Mouse (Mus musculus): Measurements from ENCODE around the gene Ccdc158.

Ccdc158 gene

DNA sequence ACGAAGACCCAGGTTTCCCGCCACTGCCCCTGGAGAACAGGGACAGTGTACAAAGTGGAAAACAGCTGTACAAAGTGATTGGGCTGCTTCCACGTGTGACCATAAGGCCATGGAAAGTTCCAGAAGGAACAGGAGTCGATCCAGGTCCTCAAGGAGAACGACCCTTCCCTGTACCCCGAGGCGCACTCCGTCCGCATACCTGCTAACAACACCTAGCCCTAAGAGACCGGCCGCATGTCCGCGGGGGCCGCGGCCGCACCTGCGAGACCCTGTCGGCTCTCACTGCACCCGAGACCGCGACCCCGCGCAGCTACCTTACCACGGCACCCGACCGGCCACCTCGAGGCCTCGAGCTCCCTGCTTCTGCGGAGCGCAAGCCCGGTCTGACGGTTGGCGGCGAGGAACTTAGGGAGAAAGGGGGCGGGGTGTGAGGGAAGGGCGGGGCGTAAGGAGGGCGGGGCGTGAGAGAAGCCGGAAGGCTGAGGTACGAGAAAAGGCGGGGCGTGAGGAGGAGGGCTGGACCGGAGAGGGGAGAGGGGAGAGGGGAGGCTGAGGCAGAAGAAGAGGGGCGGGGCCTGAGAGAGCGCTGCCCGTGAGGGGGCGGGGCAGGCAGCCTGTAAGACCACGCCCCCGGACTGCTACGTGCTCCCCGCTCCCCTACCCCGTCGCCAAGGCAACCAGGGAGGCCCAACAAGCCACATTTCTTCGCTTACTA is at the start of gene Ccdc158:
Gene Ccdc158 (minus strand): TSS at position 413 of the 715 bp plus-strand sequence.
- no peak for DNase-seq (ENCODE audit: low spot score)

DNA sequence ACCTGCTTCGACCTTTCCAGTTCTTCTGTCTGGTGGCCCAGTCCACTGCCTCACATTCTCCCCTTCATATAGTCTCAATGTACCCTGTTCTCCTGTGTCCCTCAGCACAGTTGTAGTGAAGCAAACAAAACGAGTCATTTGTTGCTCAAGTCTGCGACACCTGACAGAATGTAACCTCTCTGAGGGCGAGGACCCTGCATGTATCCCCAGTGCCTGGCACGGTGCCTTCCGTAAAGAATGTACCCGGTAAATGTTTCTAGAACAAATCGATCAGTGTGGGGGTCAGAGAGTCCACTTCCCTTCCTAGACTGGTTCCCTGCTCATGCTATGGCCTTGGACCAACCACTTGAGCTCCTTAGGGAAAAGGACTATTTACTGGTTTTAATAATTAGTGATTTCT is 46.5 kb upstream of the Ccdc158 start:
- no peak for DNase-seq (ENCODE audit: low spot score)

DNA sequence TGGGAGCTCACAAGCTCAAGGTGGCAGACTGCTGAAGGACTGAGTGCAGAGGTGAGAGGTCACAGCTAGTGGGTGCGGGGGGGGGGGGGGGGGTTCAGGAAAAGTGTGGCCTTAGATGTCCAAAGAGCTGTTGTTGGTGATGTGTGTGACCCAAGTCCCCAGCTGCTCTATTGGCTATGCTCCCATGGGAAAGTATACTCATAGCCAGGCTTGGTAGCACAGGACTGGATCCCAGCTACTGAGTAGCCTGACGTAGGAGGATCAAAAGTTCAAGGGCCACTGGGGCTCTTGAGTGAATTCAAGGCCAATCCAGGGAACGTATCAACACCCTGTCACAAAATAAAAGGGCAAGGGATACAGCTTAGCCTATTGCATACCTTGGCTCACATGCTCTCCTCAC is 43.8 kb upstream of the Ccdc158 start:
- DNase-seq (ENCODE audit: low spot score) = no peak

DNA sequence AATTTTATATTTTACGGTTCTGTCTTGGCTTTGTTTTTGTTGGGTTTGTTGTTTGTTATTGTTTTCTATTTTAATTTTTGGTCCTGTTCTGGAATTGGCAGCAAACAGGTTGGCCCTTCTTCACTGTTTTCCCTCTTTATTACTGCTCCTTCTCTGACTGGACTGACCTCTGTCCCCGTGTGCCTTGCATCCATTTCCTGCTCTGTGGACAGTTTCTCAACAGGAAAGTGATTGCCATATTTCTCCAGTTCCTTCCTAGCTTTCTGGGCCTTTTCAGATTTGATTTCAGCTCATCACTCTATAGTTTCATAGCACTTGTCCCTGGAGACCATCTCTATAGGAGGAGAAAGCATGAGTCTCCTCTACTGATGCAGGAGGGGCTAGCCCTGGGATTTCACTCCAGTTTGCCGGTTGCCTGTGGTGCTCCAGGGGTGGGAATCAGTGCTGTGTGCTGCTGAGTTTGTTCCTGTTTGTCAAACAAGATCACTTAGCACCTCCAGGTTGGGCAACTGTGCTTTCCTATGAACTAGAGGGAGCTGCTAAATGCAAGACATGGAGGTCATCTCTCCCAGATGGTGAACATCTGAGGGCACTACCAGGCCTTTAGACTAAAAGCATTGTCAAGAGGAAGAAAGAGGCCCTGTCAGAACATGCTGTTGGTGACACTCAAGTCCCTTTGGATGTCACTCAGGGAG is 42.7 kb upstream of the Ccdc158 start:
- DNase-seq (ENCODE audit: low spot score) = peak; percentile 63

DNA sequence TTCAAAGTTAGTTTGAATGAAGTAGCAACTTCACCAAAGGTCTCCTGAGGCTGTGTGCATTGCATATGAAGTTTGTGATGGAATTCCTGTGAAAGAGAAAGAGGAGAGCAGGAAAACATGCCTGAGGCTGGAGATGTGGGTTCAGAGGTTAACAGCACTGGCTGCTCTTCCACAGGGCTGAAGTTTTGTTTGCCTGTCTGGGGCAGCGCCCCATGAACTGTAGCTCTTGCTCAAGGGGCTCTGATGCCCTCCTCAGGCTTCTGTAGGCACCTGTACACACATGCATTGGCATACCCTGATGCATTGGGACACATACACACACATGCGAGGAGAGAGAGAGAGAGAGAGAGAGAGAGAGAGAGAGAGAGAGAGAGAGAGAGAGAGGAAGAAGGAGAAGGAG is 40.8 kb upstream of the Ccdc158 start:
- no peak for DNase-seq (ENCODE audit: low spot score)

DNA sequence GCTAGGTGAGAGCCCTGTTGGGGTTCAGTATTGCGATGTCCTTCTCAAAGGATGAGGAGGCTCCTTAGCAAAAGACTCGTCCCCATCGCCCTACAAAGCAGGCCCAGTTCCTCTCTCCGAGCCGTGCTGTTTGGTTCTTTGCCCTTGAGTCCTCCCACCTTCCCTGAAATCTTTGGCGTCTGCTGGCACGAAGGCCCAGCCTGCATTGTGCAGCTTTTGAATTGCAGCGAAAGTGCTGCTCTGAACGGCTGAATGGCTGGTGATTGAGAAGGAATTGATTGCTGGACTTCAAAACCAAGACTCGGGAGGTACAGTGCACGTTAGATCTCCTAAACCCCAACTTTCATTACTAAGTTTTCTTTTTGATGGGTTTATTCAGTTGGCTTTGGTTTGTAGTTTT is 40.2 kb upstream of the Ccdc158 start:
- no peak for DNase-seq (ENCODE audit: low spot score)

DNA sequence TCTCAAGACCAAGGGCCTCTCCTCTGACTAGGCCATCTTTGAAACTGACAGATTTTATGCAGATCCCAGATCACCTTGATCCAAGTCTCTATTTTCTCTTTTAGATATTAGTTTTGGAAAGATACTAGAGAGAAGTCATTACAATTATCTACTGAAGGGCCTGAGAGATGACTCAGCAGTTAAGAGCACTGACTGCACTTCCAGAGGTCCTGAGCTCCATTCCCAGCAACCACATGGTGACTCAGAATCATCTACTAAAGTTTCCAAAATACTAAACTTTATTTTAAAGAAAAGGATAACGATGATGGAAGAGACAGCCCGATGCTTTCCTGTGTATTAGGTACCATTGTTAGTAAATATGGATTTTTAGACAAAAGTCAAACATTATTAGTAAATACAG is 39.8 kb upstream of the Ccdc158 start:
- no peak for DNase-seq (ENCODE audit: low spot score)

DNA sequence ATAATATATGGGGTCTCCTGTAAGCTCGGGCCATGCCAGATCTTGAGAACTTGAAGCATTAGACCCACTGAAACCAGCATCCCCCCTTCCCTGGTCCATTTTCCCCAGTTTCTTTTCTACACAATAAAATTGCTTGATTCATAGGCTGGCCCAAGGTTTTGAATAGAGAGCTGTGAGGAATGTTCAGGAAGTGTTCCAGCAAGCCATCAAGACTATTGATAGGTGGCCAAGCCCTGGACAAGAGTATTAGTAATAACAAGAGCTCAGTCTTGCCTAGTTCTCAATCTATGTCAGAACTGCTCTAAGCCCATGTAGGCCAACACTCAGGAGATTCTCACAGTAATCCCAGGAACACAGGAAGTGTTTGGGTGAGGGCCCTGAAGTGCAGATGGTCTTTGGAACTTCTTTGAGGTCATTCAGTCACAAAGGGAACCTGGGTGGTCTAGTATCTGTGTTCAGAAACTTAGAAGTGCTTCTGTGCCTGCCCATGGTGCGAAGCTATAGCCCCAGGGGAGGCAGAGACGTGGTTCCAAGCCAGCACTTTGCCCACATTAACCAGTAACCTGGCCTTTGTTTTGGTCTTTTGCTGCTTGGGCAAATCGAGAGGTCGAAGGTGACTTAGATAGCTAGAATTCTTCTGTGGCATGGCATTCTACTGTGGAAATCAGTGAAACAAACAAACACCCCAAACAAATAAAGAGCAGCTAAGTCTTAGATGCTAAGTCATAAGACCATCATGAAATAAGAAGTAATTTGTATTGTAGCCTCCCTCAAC is 37.7 kb upstream of the Ccdc158 start:
- DNase-seq (ENCODE audit: low spot score) = no peak

DNA sequence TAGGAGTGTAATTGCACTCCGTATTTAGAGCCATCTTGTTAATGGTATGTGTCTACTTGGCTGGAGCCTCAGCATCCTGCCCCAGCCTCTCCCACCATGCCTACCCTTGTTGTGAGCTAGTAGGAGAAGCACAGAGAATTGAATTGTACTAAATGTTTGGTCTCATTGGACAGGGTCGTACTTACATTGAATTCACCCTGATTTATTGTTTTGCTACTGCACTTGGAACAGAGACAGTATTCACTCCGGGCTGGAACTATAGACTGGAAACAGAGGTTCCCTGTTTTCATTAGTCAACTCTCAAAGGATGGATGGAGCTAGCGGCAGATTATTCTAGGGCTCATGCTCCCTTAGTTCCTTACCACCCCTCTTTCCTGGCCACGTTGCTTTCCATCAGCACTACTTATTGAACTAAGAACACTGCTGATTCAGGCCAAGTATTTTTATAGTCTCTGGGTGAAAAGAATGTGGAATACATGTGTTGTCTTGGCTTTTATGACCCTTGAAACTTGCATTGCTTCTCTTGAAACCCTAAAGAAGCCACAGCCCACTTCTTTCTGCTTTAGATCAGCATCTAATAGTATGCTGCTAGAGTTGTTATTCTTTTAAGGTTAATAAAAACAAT is 36.7 kb upstream of the Ccdc158 start:
- no peak for DNase-seq (ENCODE audit: low spot score)

DNA sequence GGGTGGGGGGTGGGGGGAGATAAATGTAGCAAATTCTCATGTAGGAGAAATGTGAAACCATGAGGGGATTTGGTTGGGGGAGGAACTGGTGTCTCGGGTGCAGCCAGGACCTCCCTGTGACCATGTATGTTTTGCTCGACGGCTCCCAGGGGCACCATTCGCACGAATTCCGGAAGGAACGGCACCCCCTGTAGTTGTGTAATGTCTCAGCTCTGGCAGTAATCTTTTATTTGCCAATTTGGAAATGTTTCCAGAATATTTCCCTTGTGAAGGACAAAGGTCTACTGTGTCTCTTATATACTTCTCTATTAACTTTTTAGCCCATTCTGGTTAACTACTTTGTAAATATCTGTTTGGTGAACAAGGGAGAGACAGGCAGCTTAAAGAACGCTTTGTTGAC is 35.7 kb upstream of the Ccdc158 start:
- peak; percentile 57 for DNase-seq (ENCODE audit: low spot score)

DNA sequence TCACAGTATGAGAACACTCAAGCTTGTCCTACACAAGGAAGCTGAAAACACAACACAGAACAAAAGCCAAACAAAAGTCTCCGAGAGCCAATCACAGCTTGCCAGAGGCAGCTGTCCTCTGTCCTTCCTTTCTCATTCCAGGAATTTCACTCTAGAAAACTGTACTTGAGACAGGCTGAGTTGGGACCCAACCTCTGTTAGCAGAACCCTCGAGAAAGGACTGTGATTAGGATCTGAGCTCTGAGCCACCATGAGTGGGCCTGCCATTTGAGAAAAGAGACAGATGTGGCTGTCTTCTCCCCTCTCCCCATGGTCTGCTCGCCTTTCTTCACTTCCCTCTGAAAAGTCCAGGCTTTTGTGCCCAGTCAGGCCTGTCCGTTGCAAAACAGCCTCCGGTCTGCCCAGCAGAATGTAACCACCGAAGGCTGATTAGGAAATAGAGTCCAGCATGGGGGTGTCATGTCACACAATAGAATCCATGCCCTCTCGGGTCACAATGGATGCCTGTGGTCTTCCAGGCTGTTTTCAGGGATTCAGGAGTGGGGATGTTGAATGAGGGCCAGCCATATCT is 32.9 kb upstream of the Ccdc158 start:
- DNase-seq (ENCODE audit: low spot score) = peak; percentile 80

DNA sequence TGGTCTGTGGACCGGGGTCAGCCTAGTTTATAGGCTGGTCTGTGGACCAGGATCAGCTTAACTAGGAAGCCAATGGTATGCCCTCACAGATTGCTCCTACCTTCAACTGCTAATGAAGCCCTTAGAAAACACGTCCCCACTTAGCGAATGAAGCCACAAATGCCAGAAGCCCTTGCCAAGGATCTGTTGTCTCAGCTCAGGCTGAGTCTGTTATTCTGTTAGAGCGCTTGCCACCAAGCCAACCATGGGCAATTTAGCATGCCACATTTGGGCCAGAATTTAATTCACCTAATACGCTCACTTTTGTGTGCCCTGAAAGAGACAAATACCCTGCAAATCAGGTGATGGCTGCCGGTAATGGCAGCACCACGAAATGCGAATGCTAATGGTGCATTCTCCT is 28.6 kb upstream of the Ccdc158 start:
- DNase-seq (ENCODE audit: low spot score) = no peak

DNA sequence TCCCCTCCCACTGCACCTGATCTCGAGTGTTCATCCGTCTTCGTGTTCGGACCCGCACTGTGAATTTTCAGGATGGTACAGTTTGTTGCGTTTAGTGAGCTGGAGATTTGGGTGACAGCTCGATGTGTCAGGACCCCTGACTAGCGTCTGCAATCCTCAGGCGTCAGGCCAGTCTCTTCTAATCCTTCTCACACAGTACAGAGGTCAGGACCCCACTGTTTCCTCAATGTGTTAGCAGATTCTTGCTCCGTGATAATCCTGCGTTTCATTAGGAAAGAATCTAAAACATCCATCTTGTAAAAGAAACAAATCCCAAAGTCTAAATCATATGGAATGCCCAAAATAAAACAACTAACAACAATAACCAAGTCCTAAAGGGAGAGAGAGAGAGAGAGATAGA is 26.7 kb upstream of the Ccdc158 start:
- no peak for DNase-seq (ENCODE audit: low spot score)

DNA sequence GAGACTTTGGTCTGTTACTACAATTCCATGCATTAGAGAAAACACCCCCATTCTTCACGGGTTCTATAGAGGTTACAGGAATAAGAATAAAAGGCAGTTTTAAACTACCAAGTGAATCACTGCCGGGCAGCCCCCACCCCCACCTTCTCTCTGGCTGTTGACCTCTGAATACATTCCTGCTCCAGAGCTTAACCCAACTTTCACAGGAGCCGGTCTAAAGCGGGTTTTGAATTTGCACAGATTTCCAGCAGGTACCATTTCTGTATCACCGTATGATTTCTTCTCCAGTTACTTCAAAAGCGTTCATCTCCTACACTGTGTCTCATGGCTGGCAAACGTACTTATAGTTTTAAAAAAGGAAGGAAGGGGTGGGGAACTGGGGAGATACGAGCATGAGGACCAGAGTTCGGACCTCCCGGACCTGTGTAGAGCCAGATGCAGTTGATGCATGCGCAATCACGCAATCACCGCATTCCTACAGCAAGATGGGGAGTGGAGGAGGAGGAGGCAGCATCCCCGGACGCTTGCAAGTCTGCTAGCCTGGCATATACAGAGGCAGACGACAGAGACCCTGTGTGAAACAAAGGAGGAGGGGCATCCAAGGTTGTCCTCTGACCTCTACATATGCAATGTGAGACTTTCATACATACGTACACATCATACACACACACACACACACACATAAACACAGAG is 23.9 kb upstream of the Ccdc158 start:
- no peak for DNase-seq (ENCODE audit: low spot score)

DNA sequence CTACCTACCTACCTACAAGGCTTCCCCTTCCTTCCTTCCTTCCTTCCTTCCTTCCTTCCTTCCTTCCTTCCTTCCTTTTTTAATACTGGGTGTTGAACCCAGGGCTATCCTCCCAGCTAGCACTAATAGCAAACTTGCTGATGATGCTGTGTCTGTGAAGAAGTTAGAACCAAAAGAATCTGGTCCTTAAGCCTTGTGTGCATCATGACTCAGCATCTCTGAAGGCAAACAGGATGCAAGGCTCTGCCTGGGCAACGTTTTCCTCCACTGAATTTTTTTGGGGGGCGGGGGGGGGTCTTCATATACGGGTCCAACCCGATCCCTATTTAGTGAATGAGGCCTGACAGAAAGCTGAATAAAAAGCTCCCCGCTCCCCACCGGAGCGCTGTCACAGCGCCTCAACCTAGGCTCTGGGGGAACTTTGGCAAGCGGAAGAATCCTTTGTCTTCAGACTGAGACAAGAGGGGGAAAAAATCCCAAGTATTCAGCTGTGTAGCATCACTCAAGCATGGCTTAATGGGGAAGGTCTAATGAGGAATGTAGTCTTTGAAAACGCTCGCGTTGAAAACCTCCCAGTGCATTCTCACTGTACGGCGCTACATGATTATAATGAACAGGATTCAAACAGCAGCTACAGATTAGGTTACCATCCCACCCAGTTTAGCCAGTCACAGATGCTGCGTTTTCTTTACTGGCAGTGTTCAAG is 23.2 kb upstream of the Ccdc158 start:
- no peak for DNase-seq (ENCODE audit: low spot score)

DNA sequence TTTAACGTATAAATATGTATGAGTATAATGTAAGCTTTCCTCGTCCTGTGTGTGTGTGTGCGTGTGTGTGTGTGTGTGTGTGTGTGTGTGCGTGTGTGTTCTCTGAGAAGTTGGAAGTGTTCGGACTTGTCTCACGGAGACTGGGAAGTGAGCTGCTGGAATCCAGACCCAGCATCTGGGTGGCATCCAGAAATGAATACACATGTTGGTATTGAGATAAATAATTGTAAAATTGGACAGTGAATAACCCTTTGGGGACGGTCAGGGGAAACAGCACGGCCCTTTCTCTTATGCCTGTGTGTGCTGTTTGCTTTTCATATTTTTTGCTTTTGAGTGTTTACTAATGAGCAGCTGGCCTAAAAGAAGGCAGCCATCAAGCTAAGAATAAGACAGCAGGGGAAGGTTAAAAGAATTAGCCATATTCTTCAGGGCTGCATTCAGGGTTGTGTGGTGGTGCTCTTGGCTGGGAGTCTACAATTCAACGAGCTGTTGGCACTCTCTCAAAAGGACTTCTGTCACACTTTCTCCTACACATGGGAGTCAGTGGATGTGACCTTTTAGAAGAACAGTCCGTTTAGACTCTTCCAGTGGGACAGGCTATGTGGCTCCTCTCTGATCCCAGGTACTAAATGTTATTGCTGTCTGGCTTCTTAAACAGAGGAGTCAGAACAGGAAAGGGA is 19.4 kb upstream of the Ccdc158 start:
- no peak for DNase-seq (ENCODE audit: low spot score)

DNA sequence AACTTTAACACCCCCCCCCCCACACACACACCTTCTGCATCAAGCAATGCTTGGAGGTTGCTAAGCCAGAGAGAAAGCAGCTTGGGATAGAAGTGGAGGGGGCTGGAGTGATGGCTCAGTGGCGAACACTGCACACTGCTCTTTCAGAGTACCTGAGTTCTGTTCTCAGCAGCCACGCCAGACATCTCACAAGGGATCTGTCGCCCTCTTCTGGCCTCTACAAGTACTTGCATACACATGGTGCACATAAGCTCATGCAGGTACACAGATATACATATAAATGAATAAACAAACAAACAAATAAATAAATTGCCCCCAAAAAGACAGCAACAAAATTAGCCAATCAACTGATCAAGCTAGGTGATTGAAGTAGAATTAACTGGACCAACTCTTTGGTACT is 18.7 kb upstream of the Ccdc158 start:
- DNase-seq (ENCODE audit: low spot score) = no peak

DNA sequence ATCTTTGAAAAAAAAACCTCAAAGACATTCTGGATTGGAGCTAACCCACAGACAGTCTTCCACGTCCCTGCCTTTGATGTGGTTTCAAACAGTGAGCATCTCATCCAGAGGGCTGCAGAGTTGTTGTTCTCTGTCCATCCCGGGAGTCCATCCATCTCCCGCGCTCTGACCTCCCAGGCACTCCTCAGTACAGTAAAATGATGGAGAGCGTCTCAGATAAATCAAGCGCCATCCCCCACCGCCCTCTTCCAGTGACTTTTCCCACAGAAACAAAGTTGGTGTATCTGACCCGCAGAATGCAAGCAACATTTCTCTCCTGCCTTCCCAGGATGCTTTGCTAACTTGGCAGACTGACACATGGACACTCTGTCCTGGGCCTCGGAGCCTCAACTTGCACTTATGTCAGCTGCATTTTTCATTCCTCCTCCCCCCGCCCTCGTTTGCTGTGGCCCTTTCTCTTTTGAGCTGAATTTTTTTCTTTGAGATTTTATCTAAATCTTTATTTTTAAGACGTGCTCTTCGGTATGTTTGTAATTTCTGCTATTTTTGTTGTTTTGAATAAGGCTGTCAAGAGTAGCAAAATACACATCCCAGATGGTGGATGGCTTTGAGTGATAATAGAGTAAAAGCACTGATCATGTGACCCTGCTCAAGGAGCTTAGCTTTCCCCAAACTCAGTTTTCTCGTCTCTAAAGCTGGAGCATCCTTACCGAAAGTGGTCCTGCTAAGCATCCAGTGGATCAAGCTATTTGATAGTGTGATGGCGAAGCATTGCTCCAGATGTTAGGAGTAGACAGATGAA is 17.3 kb upstream of the Ccdc158 start:
- no peak for DNase-seq (ENCODE audit: low spot score)

DNA sequence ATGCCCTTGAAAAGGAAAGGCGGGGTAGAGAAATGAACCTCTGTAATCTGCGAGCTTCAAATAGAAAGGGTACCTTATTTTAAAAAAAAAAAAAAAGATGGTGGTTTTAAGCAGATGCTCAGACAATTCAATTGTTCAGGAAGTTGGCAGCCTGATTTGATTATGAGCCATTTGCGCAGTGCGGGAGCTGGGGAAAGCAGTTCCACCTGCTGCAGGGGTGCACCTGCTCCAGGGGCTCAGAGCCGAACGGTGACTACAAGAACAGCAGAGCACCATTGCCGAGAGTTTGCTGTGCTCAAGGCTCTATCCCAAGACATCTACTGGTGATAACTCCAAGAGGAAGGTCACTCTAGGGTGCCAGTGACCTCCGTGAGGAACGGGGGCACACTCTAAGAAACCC is 13.5 kb upstream of the Ccdc158 start:
- DNase-seq (ENCODE audit: low spot score) = no peak

DNA sequence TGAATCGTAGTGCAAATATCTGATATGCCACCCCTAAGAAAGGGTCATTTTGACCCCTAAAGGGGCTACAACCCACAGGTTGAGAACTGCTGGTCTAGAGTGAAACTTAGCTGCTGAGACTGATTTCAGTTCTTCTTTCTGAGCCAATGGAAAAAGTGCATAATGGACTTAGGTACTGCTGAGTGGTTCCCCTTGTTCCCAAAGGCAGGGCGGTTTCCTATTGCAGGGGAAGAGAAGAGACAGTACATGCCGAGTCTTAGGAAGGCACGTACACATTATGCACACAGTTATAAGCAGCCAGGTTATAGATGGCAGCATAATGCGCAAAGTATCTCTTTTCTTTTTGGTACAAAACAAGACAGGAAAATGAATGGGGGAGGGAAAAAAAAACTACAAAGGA is 13.1 kb upstream of the Ccdc158 start:
- no peak for DNase-seq (ENCODE audit: low spot score)

All from adipocyte (in vitro differentiated cells).